Mouse (Mus musculus): ENCODE measurements around the gene Brk1. TPM values are rescaled to one million over a fixed set of nuclear protein-coding genes. Genes with fewer than 3 reads are reported as not detected.

The Brk1 gene
- polyA plus RNA-seq, 1 experiment from 2014 or later: 204 TPM

- Histone ChIP-seq H3K9me3 (replicated peaks; ENCODE audit: control insufficient read depth, low read length) (no peaks in the 10 kb centered on the region), H3K4me3 (replicated peaks; ENCODE audit: low read length) (no peak overlapping the region), H3K27ac (ENCODE audit: low read length) (no peak overlapping the region), H3K36me3 (ENCODE audit: control insufficient read depth, insufficient read depth, low read length) (no peaks in the 10 kb centered on the region), H3K27me3 (ENCODE audit: control insufficient read depth, insufficient read depth, low read length) (no peaks in the 10 kb centered on the region), H3K4me2 (ENCODE audit: low read depth, low read length) (no peak overlapping the region), H3K4me1 (ENCODE audit: control insufficient read depth, insufficient read depth, low read length) (no peaks in the 10 kb centered on the region), H3K9ac (ENCODE audit: low read length) (no peak overlapping the region)
- 83% methylated on average over 7 of the region's 7 CpGs for WGBS
- ATAC-seq (ENCODE audit: insufficient read depth, low FRiP score): no peak
Measured at GRCm38 (mm10) chr6:113653551-113653950, 49.0 kb downstream of the Brk1 start.

- Histone ChIP-seq H3K27me3 (ENCODE audit: control insufficient read depth, insufficient read depth, low read length) (no peaks in the 10 kb centered on the region), H3K4me3 (replicated peaks; ENCODE audit: low read length) (no peak overlapping the region), H3K36me3 (ENCODE audit: control insufficient read depth, insufficient read depth, low read length) (no peaks in the 10 kb centered on the region), H3K9me3 (replicated peaks; ENCODE audit: control insufficient read depth, low read length) (no peaks in the 10 kb centered on the region), H3K4me2 (ENCODE audit: low read depth, low read length) (no peak overlapping the region), H3K4me1 (ENCODE audit: control insufficient read depth, insufficient read depth, low read length) (peaks cover under 1% of the 10 kb centered on the region; the same call in 1 of the 2 replicates), H3K27ac (ENCODE audit: low read length) (no peak overlapping the region), H3K9ac (ENCODE audit: low read length) (no peak overlapping the region)
- 78% methylated on average over 8 of the region's 8 CpGs for WGBS
- no peak for ATAC-seq (ENCODE audit: insufficient read depth, low FRiP score)
Measured at GRCm38 (mm10) chr6:113654102-113654501, 49.5 kb downstream of the Brk1 start.

- no peak overlapping the region for H3K4me3 ChIP-seq (replicated peaks; ENCODE audit: low read length)
- no peaks in the 10 kb centered on the region for H3K36me3 ChIP-seq (ENCODE audit: control insufficient read depth, insufficient read depth, low read length)
- H3K27me3 ChIP-seq (ENCODE audit: control insufficient read depth, insufficient read depth, low read length): no peaks in the 10 kb centered on the region
- peaks cover 4% of the 10 kb centered on the region; the same call in 1 of the 2 replicates for H3K4me1 ChIP-seq (ENCODE audit: control insufficient read depth, insufficient read depth, low read length)
- no peak overlapping the region for H3K9ac ChIP-seq (ENCODE audit: low read length)
- no peak overlapping the region for H3K4me2 ChIP-seq (ENCODE audit: low read depth, low read length)
- H3K9me3 ChIP-seq (replicated peaks; ENCODE audit: control insufficient read depth, low read length): no peaks in the 10 kb centered on the region
- WGBS: 64% methylated on average over 16 of the region's 16 CpGs
- ATAC-seq (ENCODE audit: insufficient read depth, low FRiP score): no peak
- no peak overlapping the region for H3K27ac ChIP-seq (ENCODE audit: low read length)
Measured at GRCm38 (mm10) chr6:113654753-113655397, 50.3 kb downstream of the Brk1 start.

DNA sequence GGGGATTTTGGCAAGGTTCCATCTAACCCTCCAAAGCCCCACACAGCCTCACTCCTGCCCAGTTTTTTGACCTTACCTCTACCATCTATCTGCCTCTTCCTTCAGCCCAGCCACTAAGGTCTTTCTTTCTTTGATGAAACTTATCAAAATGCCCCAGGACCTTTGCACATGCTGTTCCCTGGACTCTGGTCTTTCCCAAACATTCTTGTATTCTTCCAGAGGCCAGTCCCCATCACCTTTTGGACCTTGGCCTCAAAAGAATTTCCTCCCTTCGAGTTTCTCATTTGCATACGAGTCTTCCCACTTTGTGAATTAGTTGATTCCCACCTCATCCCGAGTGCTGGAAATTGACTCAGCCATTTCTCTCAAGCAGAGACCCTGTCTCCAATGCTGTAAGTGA, 50.9 kb downstream of the Brk1 start:
- H3K4me2 ChIP-seq (ENCODE audit: low read depth, low read length): no peak overlapping the region
- H3K4me3 ChIP-seq (replicated peaks; ENCODE audit: low read length): no peak overlapping the region
- no peaks in the 10 kb centered on the region for H3K36me3 ChIP-seq (ENCODE audit: control insufficient read depth, insufficient read depth, low read length)
- no peak for ATAC-seq (ENCODE audit: insufficient read depth, low FRiP score)
- H3K9ac ChIP-seq (ENCODE audit: low read length): no peak overlapping the region
- H3K27ac ChIP-seq (ENCODE audit: low read length): no peak overlapping the region
- H3K4me1 ChIP-seq (ENCODE audit: control insufficient read depth, insufficient read depth, low read length): peaks cover 7% of the 10 kb centered on the region
- H3K9me3 ChIP-seq (replicated peaks; ENCODE audit: control insufficient read depth, low read length): no peaks in the 10 kb centered on the region
- WGBS: 91% methylated on average over 3 of the region's 3 CpGs
- H3K27me3 ChIP-seq (ENCODE audit: control insufficient read depth, insufficient read depth, low read length): no peaks in the 10 kb centered on the region

- H3K36me3 ChIP-seq (ENCODE audit: control insufficient read depth, insufficient read depth, low read length): no peaks in the 10 kb centered on the region
- H3K27me3 ChIP-seq (ENCODE audit: control insufficient read depth, insufficient read depth, low read length): no peaks in the 10 kb centered on the region
- H3K9me3 ChIP-seq (replicated peaks; ENCODE audit: control insufficient read depth, low read length): no peaks in the 10 kb centered on the region
- ATAC-seq (ENCODE audit: insufficient read depth, low FRiP score): peak; percentile 61; the same call in 1 of the 2 replicates
- peaks cover 17% of the 10 kb centered on the region for H3K4me1 ChIP-seq (ENCODE audit: control insufficient read depth, insufficient read depth, low read length)
- H3K4me3 ChIP-seq (replicated peaks; ENCODE audit: low read length): no peak overlapping the region
- H3K4me2 ChIP-seq (ENCODE audit: low read depth, low read length): no peak overlapping the region
- H3K27ac ChIP-seq (ENCODE audit: low read length): peak overlapping the region; percentile 29; the same call in 1 of the 2 replicates
- no peak overlapping the region for H3K9ac ChIP-seq (ENCODE audit: low read length)
- 61% methylated on average over 6 of the region's 6 CpGs for WGBS
Measured at GRCm38 (mm10) chr6:113656847-113657246, 52.3 kb downstream of the Brk1 start.

DNA sequence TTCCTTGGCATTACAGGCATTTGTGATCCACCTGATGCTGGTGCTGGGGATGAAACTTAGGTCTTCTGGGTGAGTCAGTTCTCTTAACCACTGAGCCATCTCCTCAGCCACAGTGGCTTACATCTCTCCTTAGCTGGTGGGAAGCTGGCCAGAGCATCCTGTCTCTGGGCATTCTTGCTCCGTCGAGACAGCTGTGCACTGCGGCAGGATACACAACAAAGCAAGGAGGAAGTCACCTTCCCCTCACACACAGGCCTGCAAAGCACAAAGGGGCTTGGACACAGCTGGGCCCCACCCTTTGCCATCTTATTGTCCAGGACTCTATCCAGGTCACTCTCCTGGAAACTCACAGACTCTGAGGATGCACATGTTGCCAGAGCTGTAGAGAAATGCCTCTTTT, 53.7 kb downstream of the Brk1 start:
- Histone ChIP-seq H3K4me3 (replicated peaks; ENCODE audit: low read length) (no peak overlapping the region), H3K27me3 (ENCODE audit: control insufficient read depth, insufficient read depth, low read length) (no peaks in the 10 kb centered on the region), H3K4me1 (ENCODE audit: control insufficient read depth, insufficient read depth, low read length) (peaks cover 20% of the 10 kb centered on the region), H3K36me3 (ENCODE audit: control insufficient read depth, insufficient read depth, low read length) (no peaks in the 10 kb centered on the region), H3K4me2 (ENCODE audit: low read depth, low read length) (no peak overlapping the region), H3K9ac (ENCODE audit: low read length) (no peak overlapping the region), H3K9me3 (replicated peaks; ENCODE audit: control insufficient read depth, low read length) (no peaks in the 10 kb centered on the region), H3K27ac (ENCODE audit: low read length) (no peak overlapping the region)
- 60% methylated on average over 3 of the region's 3 CpGs for WGBS
- no peak for ATAC-seq (ENCODE audit: insufficient read depth, low FRiP score)

DNA sequence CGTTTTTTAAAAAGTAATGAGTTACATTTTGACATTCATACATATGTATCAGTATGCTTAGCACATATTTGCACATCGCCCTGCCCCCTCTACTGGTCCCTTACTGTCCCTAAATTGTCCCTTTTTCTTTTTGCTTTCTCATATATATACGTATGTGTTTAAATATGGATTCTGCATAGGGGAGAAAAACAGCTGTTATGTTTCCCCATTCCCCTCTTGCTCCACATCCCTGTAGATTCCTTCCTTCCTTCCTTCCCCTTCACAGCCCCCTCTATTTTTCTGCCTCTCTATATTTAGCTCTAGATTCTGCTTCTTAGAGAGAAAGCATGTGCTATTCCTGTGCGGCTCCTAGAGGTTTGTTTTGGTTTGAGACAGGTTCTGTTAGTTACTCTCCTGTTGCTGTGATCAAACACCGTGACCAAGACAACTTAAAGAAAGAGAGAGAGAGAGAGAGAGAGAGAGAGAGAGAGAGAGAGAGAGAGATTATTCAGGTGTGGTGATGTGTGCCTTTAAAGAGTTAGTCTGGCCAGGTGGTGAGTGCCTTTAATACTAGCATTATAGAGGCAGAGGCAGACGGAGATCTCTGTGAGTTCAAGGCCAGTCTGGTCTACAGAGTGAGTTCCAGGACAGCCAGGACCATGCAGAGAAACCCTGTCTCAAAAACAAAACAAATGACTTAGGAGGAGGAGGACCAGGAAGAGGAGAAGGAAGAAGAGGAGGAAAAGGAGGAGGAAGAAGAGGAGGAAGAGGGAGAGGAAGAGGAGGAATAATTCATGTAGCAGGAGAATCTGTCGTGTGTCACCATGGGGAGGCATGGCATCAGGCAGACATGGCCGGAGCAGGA, 55.3 kb downstream of the Brk1 start:
- H3K27ac ChIP-seq (ENCODE audit: low read length): peak overlapping the region; percentile 62; the same call in 1 of the 2 replicates
- H3K9me3 ChIP-seq (replicated peaks; ENCODE audit: control insufficient read depth, low read length): no peaks in the 10 kb centered on the region
- peaks cover 20% of the 10 kb centered on the region for H3K4me1 ChIP-seq (ENCODE audit: control insufficient read depth, insufficient read depth, low read length)
- H3K27me3 ChIP-seq (ENCODE audit: control insufficient read depth, insufficient read depth, low read length): no peaks in the 10 kb centered on the region
- ATAC-seq (ENCODE audit: insufficient read depth, low FRiP score): no peak
- H3K9ac ChIP-seq (ENCODE audit: low read length): no peak overlapping the region
- H3K36me3 ChIP-seq (ENCODE audit: control insufficient read depth, insufficient read depth, low read length): no peaks in the 10 kb centered on the region
- no peak overlapping the region for H3K4me3 ChIP-seq (replicated peaks; ENCODE audit: low read length)
- H3K4me2 ChIP-seq (ENCODE audit: low read depth, low read length): no peak overlapping the region
- WGBS: 52% methylated on average over 8 of the region's 8 CpGs

- ATAC-seq (ENCODE audit: insufficient read depth, low FRiP score): no peak
- Histone ChIP-seq H3K27ac (ENCODE audit: low read length) (peak overlapping the region; percentile 62), H3K4me2 (ENCODE audit: low read depth, low read length) (no peak overlapping the region), H3K4me3 (replicated peaks; ENCODE audit: low read length) (no peak overlapping the region), H3K36me3 (ENCODE audit: control insufficient read depth, insufficient read depth, low read length) (no peaks in the 10 kb centered on the region), H3K27me3 (ENCODE audit: control insufficient read depth, insufficient read depth, low read length) (no peaks in the 10 kb centered on the region), H3K4me1 (ENCODE audit: control insufficient read depth, insufficient read depth, low read length) (peaks cover 20% of the 10 kb centered on the region), H3K9me3 (replicated peaks; ENCODE audit: control insufficient read depth, low read length) (no peaks in the 10 kb centered on the region), H3K9ac (ENCODE audit: low read length) (no peak overlapping the region)
- 56% methylated on average over 14 of the region's 14 CpGs for WGBS
Measured at GRCm38 (mm10) chr6:113660492-113661352, 56.1 kb downstream of the Brk1 start.
